Mouse (Mus musculus): Measurements from ENCODE around the gene Ackr4.

DNA sequence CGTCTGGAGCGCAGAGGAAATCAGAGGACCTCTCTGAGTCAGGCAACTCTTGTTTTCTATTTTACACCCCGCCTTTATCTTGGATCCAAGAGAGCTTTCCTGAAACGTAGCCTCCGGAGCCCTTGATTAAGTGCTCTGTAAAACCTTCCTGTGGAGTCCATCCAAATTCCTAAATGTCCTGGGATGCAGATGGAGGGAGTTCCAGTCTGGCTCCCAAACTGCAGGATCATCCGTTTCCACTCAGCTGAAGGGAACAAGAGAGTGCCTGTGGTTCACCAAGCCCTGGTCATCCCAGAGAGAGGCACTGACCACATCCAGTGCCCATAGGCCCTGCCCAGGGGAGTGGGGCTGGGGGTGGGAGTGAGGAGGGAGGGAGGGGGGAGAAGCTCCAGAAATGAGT is 24.4 kb downstream of the Ackr4 start:
- no peak for TF ChIP-seq CTCF (IDR thresholded peaks at IDR 0.05; ENCODE audit: extremely low read depth, insufficient read depth, low read length)
- TF ChIP-seq POLR2A (IDR thresholded peaks at IDR 0.05; ENCODE audit: extremely low read depth, insufficient read depth, low read length), result no peak

Data from cortical plate, adult 2 months (tissue).